Mouse (Mus musculus): ENCODE data around the gene Znrd1as.
"Not testable (repeated sequence)": the region's sequence is repeated elsewhere in the genome, so short reads cannot be mapped to it uniquely, and the experiment has no call there.

Gene Znrd1as

GRCm38 (mm10) chr17:36949265-36949664, 9.1 kb upstream of the Znrd1as start:
- DNase-seq (ENCODE audit: extremely low spot score, low read depth, low spot score): no peak

- peak; percentile 96 for DNase-seq (ENCODE audit: extremely low spot score, low read depth, low spot score)
Measured at GRCm38 (mm10) chr17:36950981-36951947, 7.1 kb upstream of the Znrd1as start, which contains the start of gene Ppp1r11. Gene Ppp1r11 (minus strand): TSS chr17:36951741.

- no peak for DNase-seq (ENCODE audit: extremely low spot score, low read depth, low spot score)
Measured at GRCm38 (mm10) chr17:36952631-36953030, 5.8 kb upstream of the Znrd1as start.

- no peak for DNase-seq (ENCODE audit: extremely low spot score, low read depth, low spot score)
Measured at GRCm38 (mm10) chr17:36953062-36953461, 5.3 kb upstream of the Znrd1as start.

- no peak for DNase-seq (ENCODE audit: extremely low spot score, low read depth, low spot score)
Measured at GRCm38 (mm10) chr17:36958884-36959283, 492 bp downstream of the Znrd1as start.

GRCm38 (mm10) chr17:36961125-36961524, 2.7 kb downstream of the Znrd1as start:
- no peak for DNase-seq (ENCODE audit: extremely low spot score, low read depth, low spot score)

GRCm38 (mm10) chr17:36966875-36967274, 8.5 kb downstream of the Znrd1as start:
- DNase-seq (ENCODE audit: extremely low spot score, low read depth, low spot score): no peak

GRCm38 (mm10) chr17:36970316-36970890, 12.0 kb downstream of the Znrd1as start:
- no peak for DNase-seq (ENCODE audit: extremely low spot score, low read depth, low spot score)

GRCm38 (mm10) chr17:36971172-36971850, 12.9 kb downstream of the Znrd1as start:
- DNase-seq (ENCODE audit: extremely low spot score, low read depth, low spot score): no peak

- DNase-seq (ENCODE audit: extremely low spot score, low read depth, low spot score): no peak
Measured at GRCm38 (mm10) chr17:36972791-36973190, 14.4 kb downstream of the Znrd1as start.

GRCm38 (mm10) chr17:36973271-36973787, 14.9 kb downstream of the Znrd1as start:
- no peak for DNase-seq (ENCODE audit: extremely low spot score, low read depth, low spot score)

GRCm38 (mm10) chr17:36981221-36981813, 22.9 kb downstream of the Znrd1as start, which contains the start of gene 2410137M14Rik:
Gene 2410137M14Rik (minus strand): TSS chr17:36981237.
- no peak for DNase-seq (ENCODE audit: extremely low spot score, low read depth, low spot score)

GRCm38 (mm10) chr17:36981845-36982244, 23.5 kb downstream of the Znrd1as start:
- DNase-seq (ENCODE audit: extremely low spot score, low read depth, low spot score): no peak

- no peak for DNase-seq (ENCODE audit: extremely low spot score, low read depth, low spot score)
Measured at GRCm38 (mm10) chr17:36982253-36983155, 24.1 kb downstream of the Znrd1as start.

- DNase-seq (ENCODE audit: extremely low spot score, low read depth, low spot score): no peak
Measured at GRCm38 (mm10) chr17:36988475-36988874, 30.1 kb downstream of the Znrd1as start.

- DNase-seq (ENCODE audit: extremely low spot score, low read depth, low spot score): no peak
Measured at GRCm38 (mm10) chr17:36989437-36989836, 31.0 kb downstream of the Znrd1as start, which contains the start of gene H2-M5. Gene H2-M5 (minus strand): TSS chr17:36989537.

GRCm38 (mm10) chr17:36990630-36991029, 32.2 kb downstream of the Znrd1as start:
- not testable (repeated sequence) for DNase-seq (ENCODE audit: extremely low spot score, low read depth, low spot score)

GRCm38 (mm10) chr17:36992336-36993104, 34.1 kb downstream of the Znrd1as start:
- no peak for DNase-seq (ENCODE audit: extremely low spot score, low read depth, low spot score)

GRCm38 (mm10) chr17:36993770-36994325, 35.5 kb downstream of the Znrd1as start:
- no peak for DNase-seq (ENCODE audit: extremely low spot score, low read depth, low spot score)

All from hindlimb bud, embryonic 11.5 days (tissue).